Mouse (Mus musculus) embryonic facial prominence, embryonic 10.5 days (tissue): ENCODE measurements around the gene Wdr20. TPM values are rescaled to one million over a fixed set of nuclear protein-coding genes. Genes with fewer than 3 reads are reported as not detected.

Source experiments
- DNase-seq: peaks from one replicate; pipeline ENCODE4 v3.0.0-alpha.2; 2017; ENCODE audit warnings: low spot score
- H3K27ac ChIP-seq: fragments of 300-500 bp; sonication (generic); replicated peaks from 2 replicates; pipeline ENCODE4 v1.5.1; 2016; ENCODE audit warnings: mild to moderate bottlenecking
- H3K27me3 ChIP-seq: fragments of 300-500 bp; sonication (generic); replicated peaks from 2 replicates; pipeline ENCODE4 v1.6.1; 2016; ENCODE audit warnings: low read depth, mild to moderate bottlenecking; ENCODE audit not compliant: poor library complexity, severe bottlenecking
- H3K36me3 ChIP-seq: fragments of 300-500 bp; sonication (generic); replicated peaks from 2 replicates; pipeline ENCODE4 v1.6.1; 2016; ENCODE audit warnings: mild to moderate bottlenecking, moderate library complexity
- H3K4me1 ChIP-seq: fragments of 300-500 bp; sonication (generic); 2 replicates; pipeline ENCODE4 v1.6.1; 2016
- H3K4me3 ChIP-seq: fragments of 300-500 bp; sonication (generic); 2 replicates; pipeline ENCODE4 v1.5.1; 2016; ENCODE audit warnings: mild to moderate bottlenecking, moderate library complexity
- H3K9me3 ChIP-seq: fragments of 300-500 bp; sonication (generic); 2 replicates; pipeline ENCODE4 v1.6.1; 2016; ENCODE audit warnings: mild to moderate bottlenecking
- WGBS: fragments of 180-500 bp; shearing (Covaris S2); methylation state at CpG from one replicate; pipeline ENCODE4 v1.1.7; 2016; 5-methylcytosine and 5-hydroxymethylcytosine counted together
- polyA plus RNA-seq: library from polyadenylated mRNA; unstranded; fragments of >200 nt; fragmentation: Nextera tagmentation; extraction: Ambion mirVana; gene quantifications from 2 replicates; pipeline ENCODE4 v1.2.1, GENCODE M21; 2016

Gene Wdr20
- polyA plus RNA-seq, 1 experiment from 2014 or later, result 24.1 TPM

- Histone ChIP-seq H3K27ac (no peak overlapping the region), H3K36me3 (peaks cover 48% of the 10 kb centered on the region), H3K9me3 (no peaks in the 10 kb centered on the region), H3K27me3 (no peaks in the 10 kb centered on the region), H3K4me1 (peaks cover 3% of the 10 kb centered on the region; the same call in 1 of the 2 replicates), H3K4me3 (no peak overlapping the region)
- WGBS, result 96% methylated on average over 6 of the region's 6 CpGs
- no peak for DNase-seq
Observed at GRCm38 (mm10) chr12:110813624-110814023, 75.9 kb downstream of the Wdr20 start.

GRCm38 (mm10) chr12:110814924-110815323 lies 77.2 kb downstream of the Wdr20 start:
- Histone ChIP-seq H3K27ac (no peak overlapping the region), H3K9me3 (no peaks in the 10 kb centered on the region), H3K4me3 (no peak overlapping the region), H3K27me3 (no peaks in the 10 kb centered on the region), H3K4me1 (no peaks in the 10 kb centered on the region), H3K36me3 (peaks cover 37% of the 10 kb centered on the region)
- WGBS, result 78% methylated on average over 17 of the region's 17 CpGs
- DNase-seq, result no peak

- no peaks in the 10 kb centered on the region for H3K27me3 ChIP-seq
- WGBS, result 92% methylated on average over 2 of the region's 2 CpGs
- H3K4me3 ChIP-seq, result no peak overlapping the region
- no peak for DNase-seq
- no peaks in the 10 kb centered on the region for H3K4me1 ChIP-seq
- H3K36me3 ChIP-seq, result peaks cover 22% of the 10 kb centered on the region
- no peaks in the 10 kb centered on the region for H3K9me3 ChIP-seq
- no peak overlapping the region for H3K27ac ChIP-seq
Observed at GRCm38 (mm10) chr12:110816833-110817232, 79.1 kb downstream of the Wdr20 start.

- 80% methylated on average over 8 of the region's 8 CpGs for WGBS
- Histone ChIP-seq H3K4me1 (no peaks in the 10 kb centered on the region), H3K9me3 (no peaks in the 10 kb centered on the region), H3K36me3 (peaks cover 4% of the 10 kb centered on the region; the same call in 1 of the 2 replicates), H3K27me3 (no peaks in the 10 kb centered on the region), H3K4me3 (no peak overlapping the region), H3K27ac (no peak overlapping the region)
- no peak for DNase-seq
Observed at GRCm38 (mm10) chr12:110819367-110819766, 81.6 kb downstream of the Wdr20 start.

GRCm38 (mm10) chr12:110821787-110822186 lies 84.0 kb downstream of the Wdr20 start:
- Histone ChIP-seq H3K36me3 (no peaks in the 10 kb centered on the region; the same call in 1 of the 2 replicates), H3K4me3 (no peak overlapping the region), H3K27ac (no peak overlapping the region), H3K9me3 (no peaks in the 10 kb centered on the region), H3K27me3 (no peaks in the 10 kb centered on the region), H3K4me1 (no peaks in the 10 kb centered on the region)
- DNase-seq, result no peak
- 88% methylated on average over 2 of the region's 2 CpGs for whole genome bisulfite sequencing

- Histone ChIP-seq H3K9me3 (no peaks in the 10 kb centered on the region), H3K27me3 (no peaks in the 10 kb centered on the region), H3K4me3 (no peak overlapping the region), H3K27ac (no peak overlapping the region), H3K4me1 (no peaks in the 10 kb centered on the region), H3K36me3 (no peaks in the 10 kb centered on the region; the same call in 1 of the 2 replicates)
- no peak for DNase-seq
- WGBS, result 89% methylated on average over 7 of the region's 7 CpGs
Observed at GRCm38 (mm10) chr12:110822366-110822765, 84.6 kb downstream of the Wdr20 start.

- WGBS, result 92% methylated on average over 4 of the region's 4 CpGs
- H3K36me3 ChIP-seq, result no peaks in the 10 kb centered on the region
- H3K27ac ChIP-seq, result no peak overlapping the region
- no peak for DNase-seq
- H3K27me3 ChIP-seq, result no peaks in the 10 kb centered on the region
- no peaks in the 10 kb centered on the region for H3K4me1 ChIP-seq
- H3K4me3 ChIP-seq, result no peak overlapping the region
- H3K9me3 ChIP-seq, result no peaks in the 10 kb centered on the region
Observed at GRCm38 (mm10) chr12:110828908-110829307, 91.2 kb downstream of the Wdr20 start.

- H3K9me3 ChIP-seq, result no peaks in the 10 kb centered on the region
- 82% methylated on average over 11 of the region's 11 CpGs for WGBS
- no peak for DNase-seq
Observed at GRCm38 (mm10) chr12:110830293-110831024, 92.7 kb downstream of the Wdr20 start.

GRCm38 (mm10) chr12:110835182-110835581 lies 97.4 kb downstream of the Wdr20 start:
- 94% methylated on average over 3 of the region's 3 CpGs for WGBS
- H3K9me3 ChIP-seq, result no peaks in the 10 kb centered on the region
- H3K4me1 ChIP-seq, result peaks cover 22% of the 10 kb centered on the region
- H3K27me3 ChIP-seq, result no peaks in the 10 kb centered on the region; the same call in 1 of the 2 replicates
- no peak overlapping the region for H3K4me3 ChIP-seq
- DNase-seq, result no peak
- H3K27ac ChIP-seq, result no peak overlapping the region
- H3K36me3 ChIP-seq, result no peaks in the 10 kb centered on the region

More at GRCm38 (mm10) chr12:110830293-110831024, 92.7 kb downstream of the Wdr20 start:
- Histone ChIP-seq H3K4me3 (no peak overlapping the region), H3K36me3 (no peaks in the 10 kb centered on the region), H3K27me3 (no peaks in the 10 kb centered on the region), H3K27ac (no peak overlapping the region), H3K4me1 (no peaks in the 10 kb centered on the region)

GRCm38 (mm10) chr12:110836729-110837128 lies 99.0 kb downstream of the Wdr20 start:
- H3K4me3 ChIP-seq, result peak overlapping the region; percentile 28
- no peaks in the 10 kb centered on the region for H3K9me3 ChIP-seq
- H3K36me3 ChIP-seq, result no peaks in the 10 kb centered on the region
- no peaks in the 10 kb centered on the region; the same call in 1 of the 2 replicates for H3K27me3 ChIP-seq
- H3K4me1 ChIP-seq, result peaks cover 23% of the 10 kb centered on the region
- 44% methylated on average over 6 of the region's 6 CpGs for WGBS
- peak overlapping the region; percentile 82 for H3K27ac ChIP-seq
- DNase-seq, result no peak

- no peaks in the 10 kb centered on the region; the same call in 1 of the 2 replicates for H3K27me3 ChIP-seq
- no peaks in the 10 kb centered on the region for H3K36me3 ChIP-seq
- DNase-seq, result peak; percentile 30
- H3K9me3 ChIP-seq, result no peaks in the 10 kb centered on the region
- WGBS, result 40% methylated on average over 5 of the region's 5 CpGs
- peaks cover 23% of the 10 kb centered on the region for H3K4me1 ChIP-seq
- H3K27ac ChIP-seq, result peak overlapping the region; percentile 82
- peak overlapping the region; percentile 28 for H3K4me3 ChIP-seq
Observed at GRCm38 (mm10) chr12:110837192-110837841, 99.6 kb downstream of the Wdr20 start.

- H3K36me3 ChIP-seq, result no peaks in the 10 kb centered on the region
- H3K4me1 ChIP-seq, result peaks cover 23% of the 10 kb centered on the region
- no peaks in the 10 kb centered on the region for H3K9me3 ChIP-seq
- WGBS, result 86% methylated on average over 8 of the region's 8 CpGs
- H3K27me3 ChIP-seq, result no peaks in the 10 kb centered on the region; the same call in none of the 2 replicates
- DNase-seq, result no peak
- no peak overlapping the region for H3K4me3 ChIP-seq
- no peak overlapping the region for H3K27ac ChIP-seq
Observed at GRCm38 (mm10) chr12:110837850-110838249, 100.1 kb downstream of the Wdr20 start.
